Mouse (Mus musculus) CD4-positive helper T cell, adult 2 months (primary cell): ENCODE results near the gene Pms1.
"Not testable (repeated sequence)": the region's sequence is repeated elsewhere in the genome, so short reads cannot be mapped to it uniquely, and the experiment has no call there.

ENCODE experiments used
- DNase-seq: peaks from one replicate; pipeline ENCODE4 v3.0.0-alpha.2; 2012; ENCODE audit warnings: low read depth, missing footprints, low spot score

Gene Pms1

GRCm38 (mm10) chr1:53296581-53297383 lies at the start of gene Pms1, which contains the start of the genes Ormdl1 and Gm28778:
TSS of gene Pms1 (minus strand) at chr1:53297018.
TSS of gene Ormdl1 (plus strand) at chr1:53297095.
TSS of gene Gm28778 (plus strand) at chr1:53297111.
- DNase-seq: peak; percentile 94

- no peak for DNase-seq
Observed at GRCm38 (mm10) chr1:53341071-53341470, 44.3 kb upstream of the Pms1 start.

DNA sequence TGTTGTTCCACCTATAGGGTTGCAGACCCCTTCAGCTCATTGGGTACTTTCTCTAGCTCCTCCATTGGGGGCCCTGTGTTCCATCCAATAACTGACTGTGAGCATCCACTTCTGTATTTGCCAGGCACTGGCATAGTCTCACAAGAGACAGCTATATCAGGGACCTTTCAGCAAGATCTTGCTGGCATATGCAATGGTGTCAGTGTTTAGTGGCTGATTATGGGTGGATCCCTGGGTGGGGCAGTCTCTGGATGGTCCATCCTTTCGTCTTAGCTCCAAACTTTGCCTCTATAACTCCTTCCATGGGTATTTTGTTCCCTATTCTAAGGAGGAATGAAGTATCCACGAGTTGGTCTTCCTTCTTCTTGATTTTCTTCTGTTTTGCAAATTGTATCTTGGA lies 40.6 kb upstream of the Pms1 start:
- DNase-seq: not testable (repeated sequence)

- DNase-seq: no peak
Observed at GRCm38 (mm10) chr1:53335465-53335864, 38.6 kb upstream of the Pms1 start.

DNA sequence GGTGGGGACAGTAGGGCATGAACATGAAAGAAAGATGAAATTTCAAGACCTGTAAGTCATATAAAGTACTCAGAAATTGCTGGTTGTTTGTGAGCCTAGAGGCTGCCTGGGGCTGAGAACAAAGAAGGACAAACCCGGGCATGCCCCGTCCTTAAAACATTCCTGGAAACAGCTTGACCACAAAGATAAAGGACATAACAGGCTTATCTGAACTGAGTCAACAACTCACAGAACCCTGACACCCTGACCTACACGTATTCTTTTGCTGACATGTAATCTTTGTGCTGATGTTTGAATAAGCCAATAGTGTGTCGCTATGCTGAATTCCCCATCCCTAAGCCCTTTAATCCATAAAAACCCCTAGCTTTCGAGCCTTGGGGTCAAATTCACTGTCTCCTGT lies 36.7 kb upstream of the Pms1 start:
- DNase-seq: not testable (repeated sequence)

GRCm38 (mm10) chr1:53324827-53325494 lies 28.1 kb upstream of the Pms1 start:
- DNase-seq: no peak

DNA sequence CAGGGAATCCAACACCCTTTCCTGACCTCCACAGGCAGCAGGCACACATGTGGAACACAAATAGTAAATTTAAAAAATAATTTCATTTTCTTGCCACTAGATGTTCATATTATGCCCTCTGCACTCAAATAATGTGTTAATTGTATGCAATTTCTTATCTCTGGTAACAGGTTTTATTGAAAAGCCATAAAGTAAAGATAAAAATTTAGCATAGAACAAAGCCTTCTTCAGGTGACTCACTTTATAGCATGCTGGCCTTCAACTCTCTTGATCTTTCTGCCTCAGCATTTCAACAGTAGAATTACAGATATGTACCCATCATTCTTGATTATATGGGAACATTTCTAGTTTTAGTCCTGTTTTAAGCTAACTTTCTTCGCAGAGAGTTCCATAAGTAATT lies 27.5 kb upstream of the Pms1 start:
- no peak for DNase-seq

- DNase-seq: no peak
Observed at GRCm38 (mm10) chr1:53323254-53323653, 26.4 kb upstream of the Pms1 start.

DNA sequence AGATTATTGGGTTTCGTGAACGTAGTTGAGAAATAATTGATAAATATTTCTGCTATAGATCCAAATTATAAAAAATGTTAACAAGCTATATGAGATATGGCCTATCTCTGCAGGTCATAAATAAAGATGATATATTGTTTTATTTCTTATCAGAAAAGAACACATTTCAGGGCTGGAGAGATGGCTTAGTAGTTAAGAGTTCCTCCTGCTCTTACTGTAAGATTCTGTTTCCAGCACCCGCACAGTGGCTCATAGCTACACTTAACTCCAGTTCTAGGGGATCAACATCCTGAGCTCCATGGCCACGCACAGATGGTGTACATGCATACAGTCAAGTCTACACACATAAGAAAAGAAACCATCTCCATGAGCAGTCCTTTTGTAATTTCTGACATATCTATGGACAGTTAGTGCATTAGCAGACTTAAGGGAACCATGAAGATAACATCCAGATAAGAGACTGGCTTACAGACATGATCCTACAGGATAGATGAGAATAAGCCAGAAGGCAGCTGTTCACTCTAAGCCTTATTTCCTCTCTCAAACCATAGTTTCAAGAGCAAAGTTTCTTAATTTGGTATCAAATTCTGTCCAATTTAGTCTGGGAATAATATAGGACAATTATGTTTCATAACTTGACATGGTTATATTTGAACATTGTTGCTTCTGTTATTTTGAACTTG lies 25.0 kb upstream of the Pms1 start:
- no peak for DNase-seq

GRCm38 (mm10) chr1:53312989-53313967 lies 16.5 kb upstream of the Pms1 start, which contains the start of gene Osgepl1:
TSS of gene Osgepl1 (plus strand) at chr1:53313624.
- DNase-seq: peak; percentile 88

GRCm38 (mm10) chr1:53300506-53300905 lies 3.7 kb upstream of the Pms1 start:
- no peak for DNase-seq

GRCm38 (mm10) chr1:53291197-53291596 lies 5.6 kb downstream of the Pms1 start:
- no peak for DNase-seq

- DNase-seq: peak; percentile 11
Observed at GRCm38 (mm10) chr1:53272646-53273045, 24.2 kb downstream of the Pms1 start.

- DNase-seq: no peak
Observed at GRCm38 (mm10) chr1:53269901-53270300, 26.9 kb downstream of the Pms1 start.

- DNase-seq: not testable (repeated sequence)
Observed at GRCm38 (mm10) chr1:53264958-53265612, 31.7 kb downstream of the Pms1 start.

GRCm38 (mm10) chr1:53226063-53226462 lies 70.8 kb downstream of the Pms1 start:
- no peak for DNase-seq

GRCm38 (mm10) chr1:53225616-53226015 lies 71.2 kb downstream of the Pms1 start:
- DNase-seq: no peak

DNA sequence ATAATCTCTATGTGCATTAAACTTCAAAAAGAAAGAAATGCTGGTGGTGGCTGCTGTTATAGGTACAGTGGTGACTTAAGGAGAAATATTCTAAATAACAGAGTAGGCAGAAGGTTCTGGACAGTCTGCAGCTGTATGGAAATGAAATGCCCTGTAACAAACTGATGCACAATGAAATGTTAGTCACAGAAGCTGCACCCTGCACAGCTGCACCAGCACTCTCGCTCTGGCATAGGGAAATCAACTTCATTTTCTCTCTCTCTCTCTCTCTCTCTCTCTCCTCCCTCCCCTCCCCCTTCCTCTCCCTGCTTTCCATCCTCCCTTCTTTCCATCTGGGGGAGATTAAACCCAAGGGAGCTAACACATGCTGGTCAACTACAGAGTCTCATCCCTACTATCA lies 72.0 kb downstream of the Pms1 start:
- no peak for DNase-seq

DNA sequence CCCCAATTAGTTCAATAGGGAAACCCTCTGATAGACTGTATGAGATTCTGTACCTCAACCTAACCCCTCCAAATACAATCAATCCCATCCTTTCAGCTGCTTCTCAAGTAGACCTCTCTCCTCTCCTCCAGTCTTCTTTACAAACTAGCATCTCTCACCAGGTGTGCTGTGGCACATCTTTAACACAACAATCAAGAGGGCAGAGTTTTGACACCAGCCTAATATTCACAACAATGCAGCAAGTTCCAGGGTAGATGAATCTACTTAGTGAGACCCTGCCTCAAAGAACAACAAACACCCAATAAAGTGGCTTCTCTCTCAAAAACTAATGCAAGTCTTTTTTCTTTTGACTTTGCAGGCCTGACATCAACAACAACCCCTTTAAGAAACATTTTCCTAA lies 86.7 kb downstream of the Pms1 start:
- DNase-seq: no peak

- no peak for DNase-seq
Observed at GRCm38 (mm10) chr1:53203902-53204301, 92.9 kb downstream of the Pms1 start.
